7 mouse cellular contexts compared by ENCODE assay signal in genomic region chr7:105811516-105811915, GRCm38 (mm10). TPM values are rescaled to one million over a fixed set of nuclear protein-coding genes. Genes with fewer than 3 reads are reported as not detected.
DNase-seq lines count a peak whose midpoint lies in the region; ATAC-seq and TF ChIP-seq lines count a peak whose summit lies in the region.

No protein-coding gene starts in this region.

- H3K36me3 ChIP-seq in lung, embryonic 16.5 days (ENCODE audit: control insufficient read depth, insufficient read depth, low read length): peaks cover 12% of the 10 kb centered on the region
- peaks cover 16% of the 10 kb centered on the region for H3K36me3 ChIP-seq in forebrain, embryonic 15.5 days
- H3K36me3 ChIP-seq in liver, embryonic 14.5 days (replicated peaks; ENCODE audit: control insufficient read depth, insufficient read depth, low read depth): peaks cover 10% of the 10 kb centered on the region

- H3K4me3 ChIP-seq in lung, embryonic 16.5 days (ENCODE audit: low read length): peak overlapping the region; percentile 9
- H3K4me3 ChIP-seq in lung, adult 2 months (replicated peaks; ENCODE audit: extremely low read depth, low read depth, low read length): no peak overlapping the region
- H3K4me3 ChIP-seq in forebrain, embryonic 15.5 days: 0 out of 2 replicates have a peak overlapping the region, but pooled peaks have one; percentile 76
- H3K4me3 ChIP-seq in liver, embryonic 14.5 days (ENCODE audit: insufficient read depth in 1 of 2, low read depth in 2 of 2, low read length in 2 of 2): peak overlapping the region; percentile 9 to 96; a peak in 3 of 4 replicates

- no peak for ATAC-seq in lung, embryonic 16.5 days (ENCODE audit: low read depth)
- ATAC-seq in forebrain, embryonic 15.5 days (replicated peaks): peak; percentile 28
- no peak for ATAC-seq in liver, embryonic 14.5 days (ENCODE audit: insufficient read depth)

- TF ChIP-seq POLR2A in lung, adult 2 months (IDR thresholded peaks at IDR 0.05; ENCODE audit: borderline replicate concordance, extremely low read depth, low read depth, low read length): no peak

- H3K27ac ChIP-seq in lung, embryonic 16.5 days (ENCODE audit: low read length): no peak overlapping the region
- no peak overlapping the region for H3K27ac ChIP-seq in forebrain, embryonic 15.5 days (replicated peaks)
- no peak overlapping the region for H3K27ac ChIP-seq in liver, embryonic 14.5 days

- DNase-seq in lung, adult 2 months: no peak
- DNase-seq in liver, embryonic 14.5 days (ENCODE audit: low read depth in 3 of 3, low spot score in 3 of 3): no peak
- peak; percentile 50 for DNase-seq in thymus, postnatal 14 days
- DNase-seq in embryo, embryonic 10.5 days (ENCODE audit: low spot score): no peak
- DNase-seq in urinary bladder, adult 18-20 months (ENCODE audit: low spot score in 2 of 2): no peak

- peaks cover 13% of the 10 kb centered on the region for H3K4me1 ChIP-seq in lung, embryonic 16.5 days (replicated peaks; ENCODE audit: control insufficient read depth, insufficient read depth, low read length)
- H3K4me1 ChIP-seq in lung, adult 2 months (ENCODE audit: control insufficient read depth, insufficient read depth, low read length): peaks cover 19% of the 10 kb centered on the region
- H3K4me1 ChIP-seq in forebrain, embryonic 15.5 days: peaks cover 14% of the 10 kb centered on the region
- H3K4me1 ChIP-seq in liver, embryonic 14.5 days (replicated peaks; ENCODE audit: control insufficient read depth in 2 of 2, insufficient read depth in 2 of 2, low read length in 1 of 2): peaks cover 4 to 18% of the 10 kb centered on the region in 2 experiments

- peak overlapping the region; percentile 47 for H3K4me2 ChIP-seq in lung, embryonic 16.5 days (ENCODE audit: low read depth, low read length)
- H3K4me2 ChIP-seq in forebrain, embryonic 15.5 days (replicated peaks): 0 out of 2 replicates have a peak overlapping the region, but pooled peaks have one; percentile 21
- peak overlapping the region; percentile 62 for H3K4me2 ChIP-seq in liver, embryonic 14.5 days (ENCODE audit: low read depth)

- no peaks in the 10 kb centered on the region for H3K27me3 ChIP-seq in lung, embryonic 16.5 days (ENCODE audit: control insufficient read depth, insufficient read depth, low read depth, low read length)
- no peaks in the 10 kb centered on the region for H3K27me3 ChIP-seq in forebrain, embryonic 15.5 days
- no peaks in the 10 kb centered on the region for H3K27me3 ChIP-seq in liver, embryonic 14.5 days (ENCODE audit: control insufficient read depth, insufficient read depth, low read length)

- TF ChIP-seq CTCF in lung, adult 2 months (IDR thresholded peaks at IDR 0.05; ENCODE audit: insufficient read depth, low read length): no peak
- TF ChIP-seq CTCF in liver, embryonic 14.5 days (IDR thresholded peaks at IDR 0.05; ENCODE audit: low read depth): no peak

- no peaks in the 10 kb centered on the region for H3K9me3 ChIP-seq in lung, embryonic 16.5 days (ENCODE audit: control insufficient read depth, low read length)
- H3K9me3 ChIP-seq in forebrain, embryonic 15.5 days: no peaks in the 10 kb centered on the region
- H3K9me3 ChIP-seq in liver, embryonic 14.5 days (ENCODE audit: control insufficient read depth, low read length): no peaks in the 10 kb centered on the region

- H3K9ac ChIP-seq in lung, embryonic 16.5 days (ENCODE audit: low read length): no peak overlapping the region
- no peak overlapping the region for H3K9ac ChIP-seq in forebrain, embryonic 15.5 days (replicated peaks)
- no peak overlapping the region; the same call in 1 of the 2 replicates for H3K9ac ChIP-seq in liver, embryonic 14.5 days (replicated peaks)

- TF ChIP-seq EP300 in liver, embryonic 14.5 days (IDR thresholded peaks at IDR 0.05; ENCODE audit: low read depth): no peak

RNA-seq across cellular contexts. Expression of gene Mrpl17, which starts 0.6 kb away (rescaled TPM):
- 344 and 345 TPM in 2 replicates for polyA plus RNA-seq in lung, embryonic 16.5 days (2015; fragmentation: Nextera tagmentation; extraction: Ambion mirVana)
- 142 and 172 TPM in 2 replicates for polyA plus RNA-seq in lung, adult 2 months (2012; rRNA removed)
- polyA plus RNA-seq in forebrain, embryonic 15.5 days (2015; fragmentation: Nextera tagmentation; extraction: Ambion mirVana): 191 and 194 TPM in 2 replicates
- 36.4 and 136 TPM in 2 replicates for polyA plus RNA-seq in liver, embryonic 14.5 days (2012; rRNA removed)
- polyA plus RNA-seq in liver, embryonic 14.5 days (2014; fragmentation: Nextera tagmentation; extraction: Ambion mirVana): 216 and 222 TPM in 2 replicates

RNA-seq across cellular contexts. Expression of gene Dchs1, which starts 24.1 kb away (rescaled TPM):
- polyA plus RNA-seq in lung, embryonic 16.5 days (2015; fragmentation: Nextera tagmentation; extraction: Ambion mirVana): 7.1 and 7.2 TPM in 2 replicates
- polyA plus RNA-seq in lung, adult 2 months (2012; rRNA removed): 13.9 and 14.8 TPM in 2 replicates
- polyA plus RNA-seq in forebrain, embryonic 15.5 days (2015; fragmentation: Nextera tagmentation; extraction: Ambion mirVana): 20.3 and 22.0 TPM in 2 replicates
- 0.57 and 0.71 TPM in 2 replicates for polyA plus RNA-seq in liver, embryonic 14.5 days (2012; rRNA removed)
- 0.48 and 0.62 TPM in 2 replicates for polyA plus RNA-seq in liver, embryonic 14.5 days (2014; fragmentation: Nextera tagmentation; extraction: Ambion mirVana)

RNA-seq across cellular contexts. Expression of gene Tpp1, which starts 59.5 kb away (rescaled TPM):
- 96.4 and 102 TPM in 2 replicates for polyA plus RNA-seq in lung, embryonic 16.5 days (2015; fragmentation: Nextera tagmentation; extraction: Ambion mirVana)
- 141 and 187 TPM in 2 replicates for polyA plus RNA-seq in lung, adult 2 months (2012; rRNA removed)
- polyA plus RNA-seq in forebrain, embryonic 15.5 days (2015; fragmentation: Nextera tagmentation; extraction: Ambion mirVana): 33.9 and 35.1 TPM in 2 replicates
- polyA plus RNA-seq in liver, embryonic 14.5 days (2012; rRNA removed): 34.1 and 41.9 TPM in 2 replicates
- polyA plus RNA-seq in liver, embryonic 14.5 days (2014; fragmentation: Nextera tagmentation; extraction: Ambion mirVana): 55.2 and 60.7 TPM in 2 replicates
